Mouse (Mus musculus): ENCODE data around the gene Espn.
A peak's percentile ranks its signal among the peaks of the same experiment; 100 is the strongest.

Espn gene

DNA sequence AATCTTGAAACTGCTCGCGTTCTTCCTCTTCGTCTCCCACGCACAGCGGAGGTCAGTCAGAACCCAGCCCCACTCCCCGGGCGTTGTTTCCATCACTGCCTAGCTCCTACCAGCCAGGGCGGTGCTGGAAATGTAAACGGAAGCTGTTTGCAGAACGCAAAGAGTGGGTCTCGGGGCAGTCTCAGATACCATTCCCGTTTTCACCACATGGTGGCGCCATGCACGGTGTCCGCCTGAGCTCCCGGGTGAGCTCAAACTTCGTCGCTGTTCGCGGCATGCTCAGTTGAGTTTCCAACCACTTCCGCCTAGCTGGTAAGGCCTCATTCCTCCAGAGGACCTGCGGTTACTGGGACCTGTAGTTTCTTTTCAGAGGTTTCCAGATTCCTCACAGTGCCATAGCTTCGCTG is 1.6 kb upstream of the Espn start:
- peak; percentile 55 for DNase-seq (ENCODE audit: extremely low read depth, insufficient read length, low spot score)

DNA sequence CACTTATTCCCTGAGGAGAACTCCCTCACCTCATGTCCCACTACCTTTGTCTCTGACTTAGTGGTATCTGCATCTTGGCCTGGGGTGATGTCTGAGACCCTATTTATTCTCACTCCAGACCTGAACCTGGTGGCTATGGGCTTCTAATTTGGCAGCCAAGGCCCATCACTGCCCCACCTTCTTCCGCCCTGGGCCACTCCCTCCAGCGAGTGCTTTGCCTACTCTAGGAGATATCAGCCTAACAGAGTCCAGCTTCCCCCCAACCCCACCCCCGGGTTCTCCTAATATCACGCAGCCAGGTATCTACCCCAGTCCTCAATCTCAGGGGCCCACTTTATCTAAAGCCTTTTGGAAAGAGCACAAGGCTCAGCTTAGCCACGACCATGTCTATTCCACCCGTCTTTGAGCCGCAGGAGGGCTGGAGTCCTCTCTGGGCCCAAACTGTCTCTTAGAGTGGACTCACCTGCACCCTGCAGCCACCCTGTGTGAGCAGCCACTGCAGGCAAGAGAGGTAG is 663 bp downstream of the Espn start:
- no peak for DNase-seq (ENCODE audit: extremely low read depth, insufficient read length, low spot score)

DNA sequence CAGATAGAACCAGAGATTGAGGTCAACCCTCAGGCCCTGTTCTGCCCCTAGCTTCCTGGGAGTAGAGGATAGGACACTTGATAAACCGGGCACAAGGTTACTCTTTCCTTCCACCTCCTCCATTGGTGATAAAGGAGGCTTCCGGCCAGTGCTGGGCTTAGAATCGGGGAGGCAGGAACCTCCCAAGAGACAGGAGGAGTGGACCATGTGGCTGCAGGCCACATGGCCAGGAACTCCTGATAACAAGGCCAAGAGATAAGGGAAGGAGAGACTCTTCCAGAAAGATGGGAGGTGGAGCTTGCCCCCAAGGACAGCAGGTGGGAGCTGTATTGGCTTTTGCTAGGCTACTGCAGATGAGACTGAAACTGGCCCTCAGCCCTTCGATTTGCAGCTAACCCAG is 1.6 kb downstream of the Espn start:
- DNase-seq (ENCODE audit: extremely low read depth, insufficient read length, low spot score): no peak

DNA sequence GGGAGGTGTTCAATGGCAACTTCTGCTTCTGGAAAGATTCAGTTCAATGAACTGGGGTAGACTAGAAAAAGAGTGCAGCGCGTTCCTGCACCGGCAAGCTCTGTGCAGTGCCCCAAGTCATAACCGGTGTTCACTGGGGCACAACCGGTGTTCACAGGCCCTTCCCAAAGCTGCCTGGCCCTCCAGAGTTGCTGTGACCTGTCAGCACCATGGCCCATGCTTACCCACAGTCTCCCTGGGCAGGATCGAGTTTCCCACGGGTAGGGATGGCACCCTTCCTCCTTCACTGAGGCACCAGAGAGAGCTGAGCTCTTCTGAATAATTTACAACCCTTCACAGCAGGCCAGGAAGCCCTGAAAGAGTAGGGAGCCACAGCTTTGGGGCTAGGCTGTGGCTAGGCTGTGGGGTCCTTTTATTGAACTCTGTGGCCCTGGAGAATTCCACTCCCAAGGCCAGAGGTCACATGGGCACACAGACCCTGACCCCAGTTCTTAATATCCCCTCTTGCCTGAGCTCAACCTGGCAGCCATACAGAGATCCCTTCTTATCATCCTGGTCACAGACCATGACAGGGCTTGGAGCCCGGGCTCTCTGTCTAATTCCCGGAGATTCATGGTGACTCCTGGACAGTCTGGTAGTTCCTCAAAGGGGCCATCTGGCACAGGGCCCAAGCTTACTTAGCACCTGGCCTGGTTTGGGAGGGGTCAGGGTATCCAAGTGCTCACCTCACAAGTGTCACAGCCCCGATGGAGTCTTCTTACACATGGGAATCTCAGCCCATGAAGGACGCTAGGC is 5.9 kb downstream of the Espn start:
- DNase-seq (ENCODE audit: extremely low read depth, insufficient read length, low spot score): no peak

DNA sequence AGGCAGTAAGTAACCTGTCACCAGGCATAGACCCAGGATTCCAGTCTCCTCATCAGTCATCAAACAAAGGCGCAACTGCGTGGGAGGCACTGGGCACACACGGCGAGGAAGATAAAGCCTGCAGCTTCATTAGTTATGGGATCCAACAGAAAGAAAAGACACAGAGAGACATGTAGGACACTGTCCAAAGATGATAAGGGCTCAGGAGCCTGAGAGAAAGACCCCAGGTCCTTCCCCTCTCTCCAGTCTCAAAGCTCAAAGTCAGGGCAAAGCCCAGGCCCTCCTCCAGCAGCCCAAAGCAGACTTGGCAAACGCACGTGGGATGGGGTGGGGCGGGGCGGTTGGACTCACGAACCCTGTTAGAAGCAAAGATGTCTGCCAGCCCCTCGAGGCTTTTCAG is 6.7 kb downstream of the Espn start:
- no peak for DNase-seq (ENCODE audit: extremely low read depth, insufficient read length, low spot score)

DNA sequence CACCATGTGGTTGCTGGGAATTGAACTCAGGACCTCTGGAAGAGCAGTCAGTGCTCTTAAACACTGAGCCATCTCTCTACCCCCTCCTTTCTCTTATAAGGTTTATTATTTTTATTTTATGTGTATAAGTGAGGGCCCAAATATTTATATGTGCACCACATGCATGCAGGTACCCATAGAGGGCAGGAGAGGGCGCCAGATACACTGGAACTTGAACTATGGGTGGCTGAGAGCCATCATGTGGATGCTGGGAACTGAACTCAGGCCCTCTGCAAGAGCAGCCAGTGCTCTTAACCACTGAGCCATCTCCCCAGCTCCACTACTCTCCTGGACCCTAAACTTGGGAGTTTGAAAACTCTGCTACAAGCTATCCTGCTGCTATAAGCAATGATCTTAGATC is 8.5 kb downstream of the Espn start:
- DNase-seq (ENCODE audit: extremely low read depth, insufficient read length, low spot score): no peak

DNA sequence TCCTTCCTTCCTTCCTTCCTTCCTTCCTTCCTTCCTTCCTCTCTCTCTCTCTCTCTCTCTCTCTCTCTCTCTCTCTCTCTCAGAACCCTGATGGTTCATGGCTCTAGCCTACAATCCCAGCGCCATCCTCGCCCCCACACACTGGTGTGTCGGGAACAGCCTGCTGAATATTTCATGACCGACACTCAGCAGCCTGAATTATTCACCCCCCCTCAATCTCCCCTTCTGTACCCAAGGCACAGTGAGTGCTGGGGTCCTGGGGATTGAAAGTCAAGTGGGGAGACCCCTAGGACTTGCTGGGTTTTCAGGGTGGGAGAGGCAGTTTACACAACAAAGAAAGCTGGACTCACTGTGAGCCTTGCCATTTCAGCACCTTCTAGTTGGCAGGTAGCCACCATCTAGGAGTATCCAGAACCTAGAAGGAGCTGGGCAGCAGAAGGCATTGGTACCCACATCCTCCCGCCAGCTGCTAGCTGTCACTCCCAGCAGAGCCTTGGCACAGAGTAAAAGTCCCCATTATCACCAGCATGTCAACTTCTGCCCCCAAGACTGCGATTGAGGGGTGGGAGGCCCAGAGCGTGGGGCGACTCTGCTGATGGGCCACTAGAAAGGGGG is 10.5 kb downstream of the Espn start:
- no peak for DNase-seq (ENCODE audit: extremely low read depth, insufficient read length, low spot score)

DNA sequence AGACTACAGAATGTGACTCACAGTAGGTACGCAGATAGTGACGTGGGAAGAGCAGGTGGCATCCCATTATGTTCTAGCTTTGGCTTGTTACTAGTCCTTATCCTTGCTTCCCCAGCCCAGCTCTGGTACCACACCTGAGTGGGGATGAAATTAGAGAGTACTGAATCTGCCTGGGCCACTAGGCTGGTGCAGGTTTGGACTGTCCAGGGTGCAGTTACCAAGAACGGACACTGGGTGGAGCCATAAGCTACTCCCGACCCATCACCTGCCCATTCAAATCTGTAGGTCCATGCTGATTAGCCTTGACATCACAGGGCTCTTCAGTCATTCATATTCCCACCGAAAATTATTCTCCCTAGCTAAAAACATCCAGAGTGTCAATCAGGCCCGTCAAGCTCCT is 11.7 kb downstream of the Espn start:
- DNase-seq (ENCODE audit: extremely low read depth, insufficient read length, low spot score): no peak

DNA sequence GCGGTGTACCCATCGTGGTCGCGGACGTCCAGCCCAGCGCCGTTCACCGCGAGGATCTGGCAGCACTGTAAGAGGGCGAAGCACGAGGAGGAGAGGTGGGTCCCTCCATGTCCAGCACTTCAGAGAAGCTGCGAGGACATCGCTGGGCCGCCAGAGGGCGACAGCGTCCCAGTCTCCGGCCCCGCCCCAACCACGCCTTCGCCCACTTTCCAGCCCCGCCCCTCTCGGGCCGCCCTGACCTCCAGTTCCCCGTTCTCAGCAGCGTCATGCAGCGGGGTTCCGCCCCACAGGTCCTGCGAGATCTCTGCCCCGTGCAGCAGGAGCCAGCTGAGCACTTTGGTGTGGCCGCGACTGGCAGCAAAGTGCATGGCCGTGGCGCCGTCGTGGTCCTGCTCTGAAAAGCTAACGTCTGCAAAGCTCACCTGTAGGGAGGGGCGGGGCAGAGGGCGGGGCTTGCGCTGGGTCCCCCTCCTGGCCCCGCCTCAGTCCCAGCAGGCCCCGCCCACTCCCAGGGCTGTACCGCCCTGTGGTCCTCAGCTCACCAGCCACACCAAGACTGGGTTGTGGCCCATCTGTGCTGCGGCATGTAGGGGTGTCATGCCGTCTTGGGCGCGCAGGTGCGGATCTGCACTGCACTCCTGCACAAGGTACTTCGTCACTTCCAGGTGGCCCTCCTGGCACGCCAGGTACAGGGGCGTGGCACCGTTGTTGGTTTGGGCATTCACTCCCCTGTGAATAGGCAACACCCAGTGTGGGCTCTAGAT is 13.5 kb downstream of the Espn start:
- peak; percentile 72 for DNase-seq (ENCODE audit: extremely low read depth, insufficient read length, low spot score)

DNA sequence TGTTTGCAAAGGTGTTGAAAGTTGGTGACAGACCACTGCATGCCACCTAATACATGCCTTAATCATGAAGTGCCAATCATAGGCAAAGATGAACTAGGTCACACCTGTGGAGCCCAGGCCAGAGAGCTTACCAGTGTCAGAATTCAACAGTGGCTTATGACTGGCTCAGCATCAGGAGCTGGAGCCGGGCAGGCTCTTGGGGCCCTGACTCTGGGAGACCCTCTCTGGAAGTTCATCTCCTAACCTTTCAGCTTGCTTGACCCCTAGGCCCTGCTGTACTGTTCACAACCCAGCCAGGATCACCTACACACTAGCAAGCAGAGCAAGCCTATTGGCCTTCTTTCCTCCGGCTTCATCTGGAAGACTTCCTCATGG is 15.3 kb downstream of the Espn start:
- DNase-seq (ENCODE audit: extremely low read depth, insufficient read length, low spot score): no peak

DNA sequence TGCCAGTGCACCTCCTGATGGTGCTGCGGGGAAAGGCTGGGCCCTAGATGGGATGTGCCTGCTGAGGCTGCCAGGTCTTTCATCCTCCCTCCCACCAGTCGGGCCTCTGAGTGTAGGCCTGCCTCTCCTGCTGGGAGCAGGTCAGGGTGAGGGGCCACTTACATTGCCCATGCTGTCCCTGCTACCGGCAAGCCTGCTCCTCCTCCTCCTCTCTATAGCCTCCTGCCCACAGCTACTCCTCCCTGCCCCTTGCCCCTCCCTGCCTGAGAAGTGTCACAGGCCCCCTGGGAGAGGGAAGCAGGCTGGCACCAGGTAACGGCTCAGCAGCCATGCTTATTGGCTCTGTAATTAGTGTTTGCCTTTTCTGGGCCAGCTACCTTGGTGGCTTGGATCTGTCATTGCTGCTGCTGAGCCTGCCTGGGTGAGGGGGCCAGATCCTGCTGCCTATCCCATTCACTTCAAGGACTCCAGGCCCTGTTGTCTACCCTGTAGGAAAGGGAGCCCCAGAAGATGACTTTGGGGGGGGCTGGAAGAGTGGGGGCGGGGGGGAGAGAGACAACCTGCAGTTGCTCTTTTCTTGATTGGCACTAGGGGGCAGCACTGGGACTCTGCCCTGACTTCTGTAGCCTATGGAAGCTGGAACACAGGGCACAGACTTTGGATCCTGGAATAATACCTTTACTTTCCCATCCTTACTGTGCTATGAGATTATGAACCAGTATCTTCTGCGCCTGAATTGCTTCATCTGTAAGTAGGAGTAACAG is 15.9 kb downstream of the Espn start:
- no peak for DNase-seq (ENCODE audit: extremely low read depth, insufficient read length, low spot score)

DNA sequence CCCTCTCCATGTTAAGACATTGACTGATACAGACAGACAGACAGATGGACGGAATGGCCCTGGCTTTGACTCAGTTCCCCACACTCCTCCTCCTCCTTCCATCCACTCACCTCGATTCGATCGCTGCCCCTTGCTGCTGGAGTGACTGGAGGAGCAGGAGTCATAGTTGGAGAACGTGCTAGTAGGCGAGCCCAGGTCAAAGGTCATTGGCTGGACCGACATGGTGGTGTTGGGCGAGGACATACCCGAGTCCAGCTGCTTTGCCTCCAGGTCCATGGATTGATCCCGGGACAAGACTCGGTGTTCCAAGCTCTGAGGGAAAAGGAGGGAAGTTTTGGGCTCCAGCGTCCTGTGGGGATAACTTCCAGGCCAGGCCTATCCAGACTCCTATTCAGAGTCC is 16.8 kb downstream of the Espn start:
- DNase-seq (ENCODE audit: extremely low read depth, insufficient read length, low spot score): no peak

DNA sequence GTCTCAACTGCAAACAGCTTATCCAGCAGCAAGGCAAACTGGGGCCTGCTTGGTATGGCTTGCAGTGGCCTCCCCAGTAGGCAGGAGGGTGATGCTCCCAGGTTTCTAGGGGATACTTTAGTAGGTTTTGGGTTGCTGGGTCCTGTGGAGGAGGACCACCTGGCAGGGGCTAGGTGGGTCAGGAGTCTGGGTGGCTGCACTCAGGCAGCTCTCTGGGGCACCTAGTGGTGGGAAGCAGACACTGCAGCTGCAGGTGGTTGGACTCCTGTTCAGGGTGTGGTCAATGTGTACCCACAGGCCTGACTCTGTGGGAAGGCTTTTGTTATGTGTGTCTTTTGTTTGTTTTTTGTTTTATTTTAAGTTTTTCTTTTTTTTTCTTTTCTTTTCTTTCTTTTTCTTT is 17.7 kb downstream of the Espn start:
- DNase-seq (ENCODE audit: extremely low read depth, insufficient read length, low spot score): no peak

DNA sequence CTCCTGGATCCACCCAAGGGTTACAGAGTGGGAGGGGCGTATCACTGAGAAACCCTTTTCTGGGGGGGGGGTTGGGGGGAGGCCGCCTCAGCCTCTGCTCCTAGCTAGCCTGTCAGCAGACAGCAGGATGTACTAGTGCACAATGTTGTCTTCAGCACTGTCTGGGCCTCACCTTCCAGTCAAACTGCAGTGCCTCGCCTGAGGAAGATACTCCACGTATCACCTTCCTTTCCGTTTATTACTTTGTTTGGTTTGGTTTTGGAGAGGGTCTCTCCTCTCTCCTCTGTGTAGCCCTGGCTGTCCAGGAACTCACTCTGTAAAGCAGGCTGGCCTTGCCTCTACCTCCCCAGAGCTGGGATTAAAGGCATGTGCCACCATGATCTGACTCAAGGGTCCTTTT is 19.0 kb downstream of the Espn start:
- no peak for DNase-seq (ENCODE audit: extremely low read depth, insufficient read length, low spot score)

DNA sequence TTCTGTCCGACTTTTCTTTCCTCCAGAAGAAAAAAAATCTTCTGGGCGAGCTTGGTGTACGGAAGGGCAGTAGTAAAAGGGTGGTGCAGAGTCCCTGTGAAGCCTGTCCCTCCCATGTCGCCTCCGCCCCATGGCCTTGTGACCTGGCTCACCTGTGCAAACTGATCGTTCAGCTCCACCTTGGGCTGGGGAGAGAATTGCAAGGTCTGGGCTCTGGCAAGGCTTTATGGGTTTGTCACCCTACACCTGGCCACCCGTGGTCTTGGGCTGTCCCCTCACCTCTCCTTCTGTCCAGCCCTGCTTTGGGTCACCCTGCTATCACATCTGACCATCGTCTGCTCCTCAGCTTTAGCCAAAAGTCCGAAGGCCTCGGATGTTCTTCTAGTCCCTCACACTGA is 19.4 kb downstream of the Espn start:
- DNase-seq (ENCODE audit: extremely low read depth, insufficient read length, low spot score): no peak

DNA sequence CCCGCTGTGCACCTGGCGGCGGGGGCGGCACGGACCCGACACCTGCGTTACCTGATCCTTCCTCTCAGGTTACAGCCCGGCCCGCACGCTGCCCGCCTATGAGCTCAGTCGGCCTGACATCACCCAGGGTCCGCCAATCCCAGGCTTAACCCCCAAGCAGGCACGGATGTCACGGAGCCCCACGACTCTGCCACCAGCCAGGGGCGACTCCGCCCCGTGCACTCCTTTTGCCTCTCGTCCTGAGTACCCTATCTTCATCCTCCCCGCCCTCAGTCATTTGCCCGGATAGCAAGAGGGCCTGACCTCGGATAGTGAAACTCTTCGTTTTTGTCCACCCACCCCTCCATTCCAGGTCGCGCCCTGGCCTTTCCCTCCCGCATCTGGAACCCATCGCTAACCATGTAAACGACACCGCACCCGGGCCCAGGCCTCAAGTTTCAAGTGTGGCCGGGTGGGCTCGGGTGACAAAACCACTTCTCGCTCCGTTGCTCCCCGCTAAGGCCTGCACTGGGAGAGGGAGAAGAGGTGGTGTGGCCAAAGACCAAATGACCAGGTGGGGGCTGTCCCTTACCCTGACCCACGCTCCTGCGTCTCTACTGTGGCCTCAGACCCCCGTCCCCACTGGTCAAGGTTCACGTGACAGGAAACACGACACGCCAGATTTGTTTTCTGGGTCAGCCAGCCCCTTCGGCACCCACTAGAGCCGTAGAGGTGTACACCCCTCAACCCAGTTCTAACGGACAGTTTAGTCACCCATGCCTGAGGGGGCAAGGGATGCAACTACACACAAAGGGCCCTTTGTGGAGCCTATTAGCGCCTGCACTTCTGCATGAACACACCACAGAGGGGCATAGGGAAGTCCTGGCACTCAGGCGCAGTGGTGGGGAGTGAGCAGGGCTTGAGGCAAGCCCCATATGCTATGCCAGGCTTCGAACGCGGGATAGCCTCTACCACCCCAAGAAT is 20.1 kb downstream of the Espn start:
- no peak for DNase-seq (ENCODE audit: extremely low read depth, insufficient read length, low spot score)

DNA sequence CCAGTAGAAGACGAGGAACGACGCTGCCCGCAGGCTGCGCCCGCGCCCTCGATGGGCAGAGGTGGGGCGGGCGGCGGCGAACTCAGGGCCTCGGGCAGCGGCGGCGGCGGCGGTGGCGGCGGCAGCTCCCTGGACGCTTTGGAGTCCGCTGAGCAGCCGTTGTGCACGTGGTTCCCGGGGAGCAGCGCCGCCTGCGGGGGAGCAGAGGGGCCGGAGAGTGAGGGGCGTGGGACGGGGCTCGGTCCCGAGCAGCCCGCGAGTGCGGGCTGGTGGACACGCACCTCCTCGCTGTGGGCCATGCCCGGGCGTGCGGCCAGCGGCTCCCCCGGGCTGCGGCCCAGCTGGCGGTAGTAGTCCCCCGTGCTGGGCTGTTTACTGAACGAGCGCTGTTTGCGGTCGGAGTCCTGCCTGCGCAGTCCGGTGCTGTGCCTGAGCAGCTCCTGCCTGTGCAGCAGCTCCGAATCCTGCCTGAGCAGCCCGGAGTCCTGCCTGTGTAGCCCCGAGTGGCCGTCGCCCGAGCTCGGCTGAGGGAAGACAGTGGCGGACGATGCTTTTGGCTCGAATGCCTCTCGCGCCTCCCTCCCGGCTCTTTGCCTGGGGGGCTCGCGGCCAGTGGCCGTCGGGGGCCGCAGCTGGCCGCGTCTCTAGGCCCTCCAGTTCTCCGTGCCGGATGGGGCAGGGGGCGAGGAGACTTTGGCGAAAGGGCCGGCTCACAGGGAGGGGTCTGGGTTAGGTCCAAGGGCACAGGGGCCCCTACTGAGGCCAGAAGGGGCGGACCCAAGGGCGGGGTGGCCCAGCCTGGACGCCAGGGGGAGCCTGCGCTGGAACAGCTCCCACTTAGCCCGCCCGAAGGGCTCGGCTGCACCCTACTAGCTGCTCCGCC is 21.2 kb downstream of the Espn start:
- no peak for DNase-seq (ENCODE audit: extremely low read depth, insufficient read length, low spot score)

DNA sequence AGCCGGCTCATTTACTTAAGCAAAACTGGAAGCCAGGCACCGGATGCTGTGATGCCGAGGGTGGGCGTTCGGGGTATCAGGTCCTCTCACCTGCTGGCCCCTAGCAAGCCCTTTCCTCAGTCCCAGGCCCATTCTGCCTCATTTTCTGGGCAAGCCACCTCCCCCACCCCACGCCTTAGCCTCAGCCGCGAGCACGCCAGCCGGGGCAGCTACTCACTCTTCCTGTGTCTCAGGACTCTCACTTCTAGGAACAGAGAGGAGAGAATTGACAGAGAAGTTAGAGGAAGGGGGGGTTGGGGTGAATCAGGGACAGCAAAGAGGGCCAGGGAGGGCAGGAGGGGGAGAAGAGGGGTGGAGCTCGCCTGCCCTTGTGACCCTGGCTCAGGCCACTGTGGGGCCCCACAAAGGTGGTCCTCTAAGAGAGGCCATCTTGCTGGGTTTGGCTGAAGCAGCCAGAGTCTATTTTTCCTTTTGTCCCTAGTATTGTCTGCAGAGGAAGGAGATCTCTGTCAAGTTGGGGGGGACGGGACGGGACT is 22.7 kb downstream of the Espn start:
- no peak for DNase-seq (ENCODE audit: extremely low read depth, insufficient read length, low spot score)

DNA sequence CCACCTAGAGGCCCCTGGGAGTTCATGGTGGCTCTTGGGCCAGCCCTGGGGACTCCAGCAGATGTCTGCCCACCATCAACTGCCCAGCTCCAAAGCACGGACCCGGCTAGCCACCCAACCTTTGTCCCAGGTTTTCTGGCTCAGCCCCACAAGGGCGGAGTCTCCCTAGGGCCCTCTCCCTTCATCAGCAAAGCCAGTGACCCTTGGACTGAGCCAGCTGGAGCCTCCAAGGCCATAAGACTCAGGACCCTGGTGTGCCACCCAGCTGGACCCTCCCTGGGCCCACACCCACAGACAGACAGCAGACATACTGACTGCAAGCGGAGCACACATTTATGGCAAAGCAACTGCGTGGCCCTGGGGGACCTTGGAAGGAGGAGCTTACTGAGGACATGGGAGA is 23.4 kb downstream of the Espn start:
- no peak for DNase-seq (ENCODE audit: extremely low read depth, insufficient read length, low spot score)
